28 mouse cellular contexts compared by ENCODE assay signal in the genomic region with DNA sequence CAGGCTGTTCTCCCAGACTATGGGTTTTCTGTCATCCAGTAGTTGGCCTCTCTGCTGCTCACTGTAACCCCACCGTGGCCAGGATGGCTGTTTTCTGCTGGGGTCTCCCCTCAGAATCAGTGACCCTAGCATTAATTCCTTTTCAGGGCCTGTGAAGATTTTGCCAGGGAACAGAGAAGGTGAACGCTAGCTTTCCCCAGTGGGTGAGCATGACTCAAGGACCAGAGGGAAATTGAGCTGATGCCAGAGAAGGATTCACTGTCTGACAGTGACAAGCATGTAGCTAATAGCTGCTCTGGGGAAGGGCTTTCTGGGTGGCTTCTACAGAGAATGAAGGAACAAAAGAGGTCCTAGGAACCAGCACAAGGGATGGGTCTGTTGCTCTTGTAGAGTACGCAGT. TPM values are rescaled to one million over a fixed set of nuclear protein-coding genes. Genes with fewer than 3 reads are reported as not detected.
DNase-seq lines count a peak whose midpoint lies in the region; TF ChIP-seq lines count a peak whose summit lies in the region.
"Had no signal": no experiment of that assay in that cellular context is flagged by ENCODE, and none has a peak within 500 bp of the region (broad histone marks: within the 10 kb centered on the region; RNA-seq: fewer than 3 reads in every experiment).

No protein-coding gene starts in this region.

- peak overlapping the region; percentile 79 for H3K27ac ChIP-seq in gastrocnemius, adult 2 months
- H3K27ac ChIP-seq: embryonic facial prominence, embryonic 12.5 days; forebrain, embryonic 10.5 days; forebrain, embryonic 15.5 days; heart, adult 2 months; hindbrain, embryonic 10.5 days; intestine, embryonic 15.5 days; limb, embryonic 10.5 days; limb, embryonic 15.5 days; liver, embryonic 14.5 days; neural tube, embryonic 15.5 days; stomach, embryonic 15.5 days had no signal

- H3K4me3 ChIP-seq in gastrocnemius, adult 2 months = no peak overlapping the region; the same call in 1 of the 2 replicates
- H3K4me3 ChIP-seq: embryonic facial prominence, embryonic 12.5 days; forebrain, embryonic 10.5 days; forebrain, embryonic 15.5 days; heart, adult 2 months; hindbrain, embryonic 10.5 days; intestine, embryonic 15.5 days; limb, embryonic 10.5 days; limb, embryonic 15.5 days; neural tube, embryonic 15.5 days; stomach, embryonic 15.5 days had no signal

- TF ChIP-seq CTCF in gastrocnemius, adult 2 months (IDR thresholded peaks at IDR 0.05) = no peak

- DNase-seq in gastrocnemius, adult 2 months = peak; percentile 24
- DNase-seq in gastrocnemius, postnatal 14 days = no peak
- peak; percentile 25 for DNase-seq in 416B (ENCODE audit: low read depth)
- peak; percentile 65 for DNase-seq in NIH3T3 (ENCODE audit: low read depth)
- DNase-seq in embryo, embryonic 10 days (ENCODE audit: low spot score) = no peak
- no peak for DNase-seq in cerebellum, postnatal 25 days
- DNase-seq: cerebellum, adult 8-10 months; cerebellum, postnatal 36 days; embryo, embryonic 11 days; heart, adult 2 months; heart, postnatal 14 days; kidney, adult 2 months; kidney, postnatal 36 days; layer of hippocampus, postnatal 36 days; lung, embryonic 14.5 days; lung, postnatal 14 days; midbrain, embryonic 14.5 days; right cerebral cortex, postnatal 25 days had no signal

- intact Hi-C loops in gastrocnemius, adult 2 months (cut with DNase I) = no loop called here
- intact Hi-C loops in gastrocnemius, postnatal 14 days (cut with DNase I; ENCODE audit: low total_unique reads) = no loop called here

RNA-seq across cellular contexts. Expression of a gene that starts 7.2 kb away (rescaled TPM):
- total RNA-seq in gastrocnemius, adult 2 months (2021) = 10 to 100 TPM; 26.1 to 72.2 TPM
- 10 to 100 TPM; 41.0 to 55.8 TPM for total RNA-seq in gastrocnemius, postnatal 14 days (2021)

RNA-seq across cellular contexts. Expression of a gene that starts 17.1 kb away (rescaled TPM):
- total RNA-seq in gastrocnemius, adult 2 months (2021) = 1 to 10 TPM; 2.0 to 2.5 TPM
- total RNA-seq in gastrocnemius, postnatal 14 days (2021) = 1 to 10 TPM; 2.7 to 3.7 TPM

Comparison
In these comparisons a context has a peak if more than half of its experiments do, and no peak if none do; other contexts are left out.
1. DNase-seq: peak in gastrocnemius, adult 2 months (single experiment), 416B (single experiment) and NIH3T3 (single experiment); none in gastrocnemius, postnatal 14 days (single experiment), embryo, embryonic 10 days (single experiment) and cerebellum, postnatal 25 days (0 of 2).